Mouse (Mus musculus) layer of hippocampus, postnatal 14 days (tissue): ENCODE data around the gene Klf4. TPM values are rescaled to one million over a fixed set of nuclear protein-coding genes. Genes with fewer than 3 reads are reported as not detected.

Experiments
- DNase-seq, 2 experiments: peaks; one replicate each; pipeline ENCODE4 v3.0.0; 2021 to 2022; ENCODE audit warnings: low spot score in 2 of 2, mixed read lengths in 1 of 2
- total RNA-seq, 2 experiments: library from RNA; stranded (reverse); gene quantifications; 2 replicates each; pipeline ENCODE4 v1.2.3; 2021

The Klf4 gene
- total RNA-seq, 2 experiments from 2014 or later = 5.2 to 8.2 TPM

- DNase-seq = no peak
Measured at GRCm38 (mm10) chr4:55526247-55527115, 5.8 kb downstream of the Klf4 start.

GRCm38 (mm10) chr4:55523921-55524320, 8.3 kb downstream of the Klf4 start:
- DNase-seq = no peak

- no peak for DNase-seq
Measured at GRCm38 (mm10) chr4:55517438-55517837, 14.8 kb downstream of the Klf4 start.

- no peak for DNase-seq
Measured at GRCm38 (mm10) chr4:55516048-55516447, 16.2 kb downstream of the Klf4 start.

- DNase-seq = peak; percentile 59 to 77
Measured at GRCm38 (mm10) chr4:55514733-55515176, 17.5 kb downstream of the Klf4 start.

GRCm38 (mm10) chr4:55513615-55514279, 18.5 kb downstream of the Klf4 start:
- DNase-seq = no peak

GRCm38 (mm10) chr4:55511389-55511788, 20.9 kb downstream of the Klf4 start:
- DNase-seq = no peak

GRCm38 (mm10) chr4:55508712-55509111, 23.6 kb downstream of the Klf4 start:
- no peak for DNase-seq

GRCm38 (mm10) chr4:55498621-55499020, 33.6 kb downstream of the Klf4 start:
- DNase-seq = no peak

GRCm38 (mm10) chr4:55496416-55496815, 35.9 kb downstream of the Klf4 start:
- no peak for DNase-seq

- no peak for DNase-seq
Measured at GRCm38 (mm10) chr4:55493261-55493660, 39.0 kb downstream of the Klf4 start.

GRCm38 (mm10) chr4:55489328-55489727, 42.9 kb downstream of the Klf4 start:
- DNase-seq = no peak

- DNase-seq = no peak
Measured at GRCm38 (mm10) chr4:55488604-55489003, 43.7 kb downstream of the Klf4 start.

- DNase-seq = peak; percentile 60
Measured at GRCm38 (mm10) chr4:55480322-55480767, 51.9 kb downstream of the Klf4 start.

- DNase-seq = no peak
Measured at GRCm38 (mm10) chr4:55478333-55478732, 53.9 kb downstream of the Klf4 start.

- peak in 1 of 2 experiments; percentile 29 for DNase-seq
Measured at GRCm38 (mm10) chr4:55477933-55478332, 54.3 kb downstream of the Klf4 start.

GRCm38 (mm10) chr4:55477210-55477759, 55.0 kb downstream of the Klf4 start:
- no peak for DNase-seq

Other genes with a start within 250 kb of the Klf4 start
- gene Rad23b, start 182.4 kb downstream of the Klf4 start, total RNA-seq = 100 to 1,000 TPM; 179 to 185 TPM